Mouse (Mus musculus): Measurements from ENCODE around the gene Gm8165. TPM values are rescaled to one million over a fixed set of nuclear protein-coding genes. Genes with fewer than 3 reads are reported as not detected.

Gene Gm8165
- polyA plus RNA-seq (2021; fragmentation: Nextera tagmentation) = not detected in 2 replicates
- long read RNA-seq, experiment 1 = 0 reads
- long read RNA-seq, experiment 2 = 0 reads

DNA sequence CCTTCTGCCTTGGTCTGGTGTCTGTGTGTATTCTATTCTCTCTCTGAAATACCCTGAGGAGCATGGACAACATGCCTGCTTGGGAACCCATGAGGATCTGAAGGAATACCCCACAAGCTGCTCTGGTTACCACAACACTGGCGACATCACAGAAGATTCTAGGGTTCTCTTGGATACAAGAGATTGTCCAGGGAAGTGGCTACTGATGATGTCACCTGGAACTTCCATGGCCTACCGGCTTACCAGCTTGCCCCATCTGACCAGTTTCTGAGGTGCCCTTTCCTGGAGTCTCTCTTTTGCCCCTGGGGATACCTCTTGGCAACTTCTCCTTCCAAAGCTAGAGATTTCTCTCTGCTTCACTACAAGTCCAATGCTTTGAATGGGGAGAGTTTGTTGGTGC is at the start of gene Gm8165:
Gene Gm8165 (minus strand): TSS at position 101 of the 400 bp plus-strand sequence.

DNA sequence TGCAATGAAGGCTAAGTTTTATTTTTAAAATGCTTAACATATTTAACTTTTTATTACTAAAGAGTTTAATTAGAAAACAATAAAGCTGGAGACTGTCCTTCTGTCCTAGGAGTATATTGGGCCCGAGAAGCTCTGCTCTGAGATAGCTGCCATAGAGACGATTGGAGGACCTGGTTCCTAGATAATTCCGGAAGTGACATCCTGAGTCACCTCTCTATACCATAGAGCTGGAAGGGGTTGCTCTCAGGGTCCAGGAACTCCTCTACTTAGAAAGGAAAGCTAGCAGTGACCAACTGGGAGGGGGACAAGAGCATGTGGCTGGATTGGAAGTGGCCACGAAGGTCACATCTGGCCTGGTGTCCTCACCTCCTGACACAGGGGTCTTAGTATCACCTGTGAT is 20.6 kb upstream of the Gm8165 start, which contains the start of gene Gm7324:
Gene Gm7324 (plus strand): TSS at position 208 of the 400 bp plus-strand sequence.

Other genes with a start within 250 kb of the Gm8165 start
- not detected in 2 replicates for gene Gm5799, start 133.6 kb downstream of the Gm8165 start, polyA plus RNA-seq (2021; fragmentation: Nextera tagmentation)
- gene Gm17654, start 98.1 kb downstream of the Gm8165 start, polyA plus RNA-seq (2021; fragmentation: Nextera tagmentation) = not detected in 2 replicates
- not detected in 2 replicates for gene Gm10375, start 69.2 kb downstream of the Gm8165 start, polyA plus RNA-seq (2021; fragmentation: Nextera tagmentation)
- 0.38 and 0.42 TPM in 2 replicates for gene Gm7324, start 20.6 kb upstream of the Gm8165 start, polyA plus RNA-seq (2021; fragmentation: Nextera tagmentation)
- gene Gm16506, start 50.3 kb upstream of the Gm8165 start, polyA plus RNA-seq (2021; fragmentation: Nextera tagmentation) = not detected in 2 replicates
- gene Gm6526, start 70.7 kb upstream of the Gm8165 start, polyA plus RNA-seq (2021; fragmentation: Nextera tagmentation) = not detected in 2 replicates
- not detected in 2 replicates for gene Gm8180, start 107.5 kb upstream of the Gm8165 start, polyA plus RNA-seq (2021; fragmentation: Nextera tagmentation)
- not detected in 2 replicates for gene Ear1, start 198.3 kb upstream of the Gm8165 start, polyA plus RNA-seq (2021; fragmentation: Nextera tagmentation)
- not detected in 2 replicates for gene Ear10, start 246.4 kb upstream of the Gm8165 start, polyA plus RNA-seq (2021; fragmentation: Nextera tagmentation)
- not detected in 2 replicates for gene Gm8113, start 248.2 kb upstream of the Gm8165 start, polyA plus RNA-seq (2021; fragmentation: Nextera tagmentation)